Mouse (Mus musculus): ENCODE data around the gene Prss27.

- TF ChIP-seq POLR2A (IDR thresholded peaks at IDR 0.05; ENCODE audit: borderline replicate concordance, extremely low read depth, insufficient read depth, insufficient read length, poor library complexity, severe bottlenecking), result peak; percentile 84
- no peak for TF ChIP-seq CTCF (IDR thresholded peaks at IDR 0.05; ENCODE audit: borderline replicate concordance, extremely low read depth, insufficient read depth, insufficient read length)
These were observed 35.2 kb downstream of the Prss27 start, which contains the start of gene Kctd5 for GRCm38 (mm10) chr17:24072919-24073696.
